Mouse (Mus musculus): ENCODE measurements around the gene Olfr745. TPM values are rescaled to one million over a fixed set of nuclear protein-coding genes. Genes with fewer than 3 reads are reported as not detected.

Olfr745 gene
- polyA plus RNA-seq (2015; fragmentation: Illumina TruSeq; extraction: RNeasy Lipid Tissue Mini Kit (QIAGEN cat#74804); ENCODE audit: low read depth, low replicate concordance): not detected

DNA sequence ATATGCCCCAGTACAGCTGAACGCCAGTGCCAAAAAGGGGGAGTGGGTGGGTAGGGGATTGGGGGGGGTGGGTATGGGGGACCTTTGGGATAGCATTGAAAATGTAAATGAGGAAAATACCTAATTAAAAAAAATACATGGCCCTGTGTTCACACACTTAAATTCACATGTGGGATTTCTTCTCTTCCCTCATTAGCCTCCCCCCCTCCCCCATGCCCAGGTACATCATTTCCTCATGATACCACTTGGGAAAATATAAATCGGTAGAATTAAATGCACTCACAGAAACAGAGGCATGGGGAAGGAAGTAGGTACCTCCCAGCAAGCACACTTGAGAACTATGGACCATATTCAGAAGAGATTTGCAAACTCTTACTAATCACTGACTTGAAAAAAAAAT lies at the start of gene Olfr745:
Olfr745 (plus strand) TSS at position 301 of the 400 bp plus-strand sequence.

DNA sequence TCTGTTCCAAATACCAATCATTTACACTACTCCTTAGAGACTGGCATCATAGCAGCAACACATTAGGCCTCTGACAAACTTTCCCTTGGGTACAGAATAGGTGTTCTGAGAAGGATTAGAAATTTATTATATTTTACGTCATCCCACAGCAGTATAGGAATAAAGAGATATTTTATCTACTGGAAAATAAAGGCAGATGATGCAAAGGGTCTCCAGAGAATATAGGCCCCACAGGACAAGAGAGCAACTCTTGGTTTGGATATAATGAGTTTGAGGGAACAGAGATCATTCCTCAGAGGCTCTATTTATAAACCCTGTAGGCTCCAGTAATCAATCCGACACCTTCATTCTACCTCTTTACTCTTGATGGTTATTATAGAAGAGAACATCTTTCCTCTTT lies 24.6 kb upstream of the Olfr745 start, which contains the start of gene Olfr744:
Olfr744 (plus strand) TSS at position 301 of the 400 bp plus-strand sequence.

DNA sequence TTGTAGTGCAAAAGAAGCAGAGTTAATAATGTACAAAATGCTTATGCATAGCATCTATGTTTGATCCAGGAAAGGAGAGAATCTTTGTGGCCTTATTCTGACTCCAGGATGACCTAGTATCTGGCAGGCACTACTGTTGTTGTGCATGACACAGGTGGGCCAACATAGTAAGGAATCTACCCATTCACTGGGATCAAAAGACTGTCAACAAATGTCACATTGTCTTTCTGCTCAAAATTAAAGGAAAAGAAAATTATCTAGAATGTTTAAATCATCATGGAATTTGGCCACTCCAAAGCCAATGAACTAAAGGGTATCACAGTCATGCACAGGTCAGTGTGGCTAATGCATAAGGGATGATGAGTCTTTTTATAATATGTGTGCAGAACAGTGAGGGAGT lies 7.6 kb downstream of the Olfr745 start, which contains the start of gene Olfr746:
Olfr746 (plus strand) TSS at position 301 of the 400 bp plus-strand sequence.

DNA sequence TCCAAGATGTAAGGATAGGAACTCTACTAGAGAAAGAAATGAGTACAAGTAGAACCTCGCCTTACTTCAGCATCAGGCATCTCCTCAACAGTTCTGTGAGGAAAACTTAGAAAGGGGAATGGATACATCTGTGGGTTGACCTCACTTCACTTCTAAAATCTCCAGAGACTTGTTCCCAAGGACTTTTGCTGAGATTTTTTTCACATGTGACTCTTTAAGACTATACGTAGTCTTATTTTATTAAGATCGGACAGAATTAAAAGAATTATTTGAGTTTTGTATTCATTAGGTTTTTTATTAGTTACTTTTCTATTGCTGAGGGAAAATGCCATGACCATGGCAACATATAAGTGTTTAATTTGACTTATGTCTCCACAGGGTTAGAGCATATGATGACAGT lies 53.9 kb downstream of the Olfr745 start, which contains the start of gene Olfr747:
Olfr747 (minus strand) TSS at position 101 of the 400 bp plus-strand sequence.

Other genes starting within 250 kb of the Olfr745 start
- gene Olfr738, start 231.8 kb upstream of the Olfr745 start, polyA plus RNA-seq (2015; fragmentation: Illumina TruSeq; extraction: RNeasy Lipid Tissue Mini Kit (QIAGEN cat#74804); ENCODE audit: low read depth, low replicate concordance): not detected
- not detected for gene Olfr739, start 220.8 kb upstream of the Olfr745 start, polyA plus RNA-seq (2015; fragmentation: Illumina TruSeq; extraction: RNeasy Lipid Tissue Mini Kit (QIAGEN cat#74804); ENCODE audit: low read depth, low replicate concordance)
- gene Olfr740, start 193.8 kb upstream of the Olfr745 start, polyA plus RNA-seq (2015; fragmentation: Illumina TruSeq; extraction: RNeasy Lipid Tissue Mini Kit (QIAGEN cat#74804); ENCODE audit: low read depth, low replicate concordance): not detected
- not detected for gene Olfr741, start 166.7 kb upstream of the Olfr745 start, polyA plus RNA-seq (2015; fragmentation: Illumina TruSeq; extraction: RNeasy Lipid Tissue Mini Kit (QIAGEN cat#74804); ENCODE audit: low read depth, low replicate concordance)
- gene Olfr742, start 135.8 kb upstream of the Olfr745 start, polyA plus RNA-seq (2015; fragmentation: Illumina TruSeq; extraction: RNeasy Lipid Tissue Mini Kit (QIAGEN cat#74804); ENCODE audit: low read depth, low replicate concordance): not detected
- gene Olfr743, start 117.5 kb upstream of the Olfr745 start, polyA plus RNA-seq (2015; fragmentation: Illumina TruSeq; extraction: RNeasy Lipid Tissue Mini Kit (QIAGEN cat#74804); ENCODE audit: low read depth, low replicate concordance): not detected
- not detected for gene Olfr744, start 24.5 kb upstream of the Olfr745 start, polyA plus RNA-seq (2015; fragmentation: Illumina TruSeq; extraction: RNeasy Lipid Tissue Mini Kit (QIAGEN cat#74804); ENCODE audit: low read depth, low replicate concordance)
- not detected for gene Olfr746, start 7.7 kb downstream of the Olfr745 start, polyA plus RNA-seq (2015; fragmentation: Illumina TruSeq; extraction: RNeasy Lipid Tissue Mini Kit (QIAGEN cat#74804); ENCODE audit: low read depth, low replicate concordance)
- not detected for gene Olfr747, start 53.8 kb downstream of the Olfr745 start, polyA plus RNA-seq (2015; fragmentation: Illumina TruSeq; extraction: RNeasy Lipid Tissue Mini Kit (QIAGEN cat#74804); ENCODE audit: low read depth, low replicate concordance)
- gene Olfr748, start 68.0 kb downstream of the Olfr745 start, polyA plus RNA-seq (2015; fragmentation: Illumina TruSeq; extraction: RNeasy Lipid Tissue Mini Kit (QIAGEN cat#74804); ENCODE audit: low read depth, low replicate concordance): not detected
- gene Olfr749, start 105.7 kb downstream of the Olfr745 start, polyA plus RNA-seq (2015; fragmentation: Illumina TruSeq; extraction: RNeasy Lipid Tissue Mini Kit (QIAGEN cat#74804); ENCODE audit: low read depth, low replicate concordance): not detected
- gene Ttc5, start 146.1 kb downstream of the Olfr745 start, polyA plus RNA-seq (2015; fragmentation: Illumina TruSeq; extraction: RNeasy Lipid Tissue Mini Kit (QIAGEN cat#74804); ENCODE audit: low read depth, low replicate concordance): 57.8 TPM
- not detected for gene Ccnb1ip1, start 168.3 kb downstream of the Olfr745 start, polyA plus RNA-seq (2015; fragmentation: Illumina TruSeq; extraction: RNeasy Lipid Tissue Mini Kit (QIAGEN cat#74804); ENCODE audit: low read depth, low replicate concordance)
- 26.5 TPM for gene Parp2, start 168.5 kb downstream of the Olfr745 start, polyA plus RNA-seq (2015; fragmentation: Illumina TruSeq; extraction: RNeasy Lipid Tissue Mini Kit (QIAGEN cat#74804); ENCODE audit: low read depth, low replicate concordance)
- gene Tep1, start 231.2 kb downstream of the Olfr745 start, polyA plus RNA-seq (2015; fragmentation: Illumina TruSeq; extraction: RNeasy Lipid Tissue Mini Kit (QIAGEN cat#74804); ENCODE audit: low read depth, low replicate concordance): 7.2 TPM

Data from brain, adult 10 weeks (tissue).